Mouse (Mus musculus) lung, adult 18-20 months (tissue): ENCODE measurements around the gene Adk.
A peak's percentile ranks its signal among the peaks of the same experiment; 100 is the strongest.

Source experiments
- DNase-seq, 2 experiments: peaks; one replicate each; pipeline ENCODE4 v3.0.0; 2022; ENCODE audit warnings: mixed read lengths in 2 of 2

Gene Adk

GRCm38 (mm10) chr14:21173973-21174745 is 121.8 kb downstream of the Adk start:
- no peak for DNase-seq

- no peak for DNase-seq
Measured at GRCm38 (mm10) chr14:21174804-21175203, 122.4 kb downstream of the Adk start.

- no peak for DNase-seq
Measured at GRCm38 (mm10) chr14:21177781-21178180, 125.4 kb downstream of the Adk start.

GRCm38 (mm10) chr14:21178356-21178755 is 126.0 kb downstream of the Adk start:
- no peak for DNase-seq

GRCm38 (mm10) chr14:21181053-21181452 is 128.7 kb downstream of the Adk start:
- no peak for DNase-seq

GRCm38 (mm10) chr14:21191966-21192365 is 139.6 kb downstream of the Adk start:
- DNase-seq, result no peak

- DNase-seq, result no peak
Measured at GRCm38 (mm10) chr14:21192749-21193148, 140.4 kb downstream of the Adk start.

- DNase-seq, result no peak
Measured at GRCm38 (mm10) chr14:21194336-21194735, 142.0 kb downstream of the Adk start.

GRCm38 (mm10) chr14:21200850-21201249 is 148.5 kb downstream of the Adk start:
- DNase-seq, result no peak

- DNase-seq, result no peak
Measured at GRCm38 (mm10) chr14:21206472-21206871, 154.1 kb downstream of the Adk start.

- DNase-seq, result no peak
Measured at GRCm38 (mm10) chr14:21221574-21222138, 169.3 kb downstream of the Adk start.

- DNase-seq, result no peak
Measured at GRCm38 (mm10) chr14:21222206-21222605, 169.8 kb downstream of the Adk start.

- no peak for DNase-seq
Measured at GRCm38 (mm10) chr14:21223456-21223855, 171.1 kb downstream of the Adk start.

- no peak for DNase-seq
Measured at GRCm38 (mm10) chr14:21223971-21224635, 171.7 kb downstream of the Adk start.

GRCm38 (mm10) chr14:21237051-21237450 is 184.7 kb downstream of the Adk start:
- peak in 1 of 2 experiments; percentile 10 for DNase-seq

- DNase-seq, result no peak
Measured at GRCm38 (mm10) chr14:21241105-21241504, 188.7 kb downstream of the Adk start.

GRCm38 (mm10) chr14:21251386-21251785 is 199.0 kb downstream of the Adk start:
- DNase-seq, result no peak

GRCm38 (mm10) chr14:21252326-21252886 is 200.0 kb downstream of the Adk start:
- DNase-seq, result peak in 1 of 2 experiments; percentile 13

GRCm38 (mm10) chr14:21253321-21253992 is 201.1 kb downstream of the Adk start:
- no peak for DNase-seq

GRCm38 (mm10) chr14:21253993-21254339 is 201.6 kb downstream of the Adk start:
- DNase-seq, result no peak

GRCm38 (mm10) chr14:21268229-21268628 is 215.9 kb downstream of the Adk start:
- DNase-seq, result no peak

GRCm38 (mm10) chr14:21271472-21271871 is 219.1 kb downstream of the Adk start:
- DNase-seq, result no peak

- no peak for DNase-seq
Measured at GRCm38 (mm10) chr14:21275786-21276185, 223.4 kb downstream of the Adk start.
